Mouse (Mus musculus): ENCODE data around the gene Cnn2. TPM values are rescaled to one million over a fixed set of nuclear protein-coding genes. Genes with fewer than 3 reads are reported as not detected.

Gene Cnn2
- total RNA-seq, 2 experiments from 2014 or later = 19.2 to 24.8 TPM

DNA sequence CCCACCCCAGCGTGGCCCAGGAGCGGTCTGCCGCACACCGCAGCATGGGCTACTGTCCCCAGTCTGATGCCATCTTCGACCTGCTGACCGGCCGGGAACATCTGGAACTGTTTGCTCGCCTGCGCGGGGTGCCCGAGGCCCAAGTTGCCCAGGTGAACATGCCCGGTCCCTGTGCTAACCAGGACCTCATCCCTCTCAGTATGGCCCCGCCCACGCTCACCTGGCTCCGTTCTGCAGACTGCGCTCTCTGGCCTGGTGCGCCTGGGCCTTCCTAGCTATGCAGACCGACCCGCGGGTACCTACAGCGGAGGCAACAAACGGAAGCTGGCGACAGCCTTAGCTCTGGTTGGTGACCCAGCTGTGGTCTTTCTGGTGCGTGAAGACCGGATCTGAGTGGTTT, 25.2 kb downstream of the Cnn2 start:
- intact Hi-C loops (cut with DNase I; ENCODE audit: low total_unique reads) = no loop called here
- no peak for DNase-seq

DNA sequence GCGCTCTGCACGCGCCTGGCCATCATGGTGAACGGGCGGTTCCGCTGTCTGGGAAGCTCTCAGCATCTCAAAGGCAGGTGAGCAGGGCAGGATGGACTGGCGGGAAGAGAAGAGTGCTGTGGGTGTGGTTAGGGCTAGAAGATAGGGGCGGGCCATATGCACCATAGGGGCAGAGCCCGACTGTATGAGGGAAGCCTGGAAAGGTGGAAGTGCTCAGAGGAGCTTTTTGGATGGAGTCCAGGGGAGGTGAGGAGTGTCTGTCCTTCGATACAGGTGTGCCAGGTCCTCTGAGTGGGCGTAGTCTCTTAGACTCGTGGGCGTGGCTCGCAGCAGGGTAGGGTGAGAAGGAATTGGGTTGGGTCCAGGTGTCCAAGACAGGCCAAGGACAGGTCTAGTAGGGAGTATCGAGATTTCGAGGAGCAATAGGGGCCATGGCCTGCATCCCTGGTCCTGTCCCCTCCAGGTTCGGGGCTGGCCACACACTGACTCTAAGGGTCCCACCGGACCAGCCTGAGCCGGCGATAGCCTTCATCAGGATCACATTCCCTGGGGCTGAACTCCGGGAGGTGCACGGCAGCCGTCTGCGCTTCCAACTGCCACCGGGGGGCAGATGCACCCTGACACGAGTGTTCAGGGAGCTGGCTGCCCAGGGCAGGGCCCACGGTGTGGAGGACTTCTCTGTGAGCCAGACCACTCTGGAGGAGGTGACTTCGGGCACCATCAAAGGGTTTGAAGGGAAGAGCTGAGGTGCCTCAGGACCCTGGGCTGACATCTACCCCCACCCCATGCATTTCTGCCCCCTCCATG, 26.3 kb downstream of the Cnn2 start:
- intact Hi-C loops (cut with DNase I; ENCODE audit: low total_unique reads) = no loop called here
- no peak for DNase-seq

DNA sequence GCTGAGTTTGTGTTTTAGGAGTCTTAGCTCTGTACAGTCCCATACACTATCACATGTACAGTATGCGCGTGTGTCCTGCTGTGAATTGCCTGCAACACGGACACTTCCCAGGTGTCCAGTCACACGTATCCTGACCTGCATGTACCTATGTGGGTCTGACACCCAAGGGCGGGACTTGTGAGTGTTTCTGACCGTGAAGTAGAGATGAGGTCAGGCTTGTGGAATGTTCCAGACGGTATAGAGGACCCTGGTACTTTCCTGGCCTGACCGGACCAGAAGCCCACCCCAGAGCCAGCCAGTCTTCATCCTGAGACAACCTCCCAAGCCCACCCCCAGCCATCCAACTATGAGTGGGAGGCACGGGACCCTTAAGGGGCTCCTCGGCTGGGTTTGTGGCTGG, 27.2 kb downstream of the Cnn2 start:
- intact Hi-C loops (cut with DNase I; ENCODE audit: low total_unique reads) = no loop called here
- DNase-seq = no peak

- DNase-seq = no peak
- intact Hi-C loops (cut with DNase I; ENCODE audit: low total_unique reads) = no loop called here
These were observed 28.1 kb downstream of the Cnn2 start, which contains the start of gene Arhgap45 for GRCm38 (mm10) chr10:80016511-80016910. Arhgap45 (plus strand) TSS chr10:80016653.

GRCm38 (mm10) chr10:80016931-80017330, 28.5 kb downstream of the Cnn2 start:
- intact Hi-C loops (cut with DNase I; ENCODE audit: low total_unique reads) = no loop called here
- no peak for DNase-seq

DNA sequence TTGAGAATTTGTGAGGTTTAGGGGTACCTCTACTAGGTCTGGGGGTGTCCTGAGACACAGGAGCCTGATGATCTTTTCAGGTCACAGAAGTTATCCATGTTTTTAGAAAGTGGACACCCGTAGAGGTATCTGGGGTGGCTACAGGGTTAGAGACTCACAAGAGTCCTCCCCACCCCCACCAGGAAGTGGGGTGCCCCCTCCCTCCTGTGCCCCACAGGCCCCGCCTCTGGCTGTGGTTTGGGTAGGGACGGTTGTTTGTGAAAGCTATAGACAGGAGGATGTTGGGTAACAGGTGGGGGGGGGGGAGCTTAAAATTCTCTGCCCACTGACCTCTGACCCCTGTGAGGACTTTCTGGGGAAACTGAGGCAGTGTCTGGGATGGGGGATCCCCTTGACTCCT, 29.0 kb downstream of the Cnn2 start:
- no peak for DNase-seq
- intact Hi-C loops (cut with DNase I; ENCODE audit: low total_unique reads) = no loop called here

- intact Hi-C loops (cut with DNase I; ENCODE audit: low total_unique reads) = no loop called here
- DNase-seq = no peak
These were observed 29.4 kb downstream of the Cnn2 start for GRCm38 (mm10) chr10:80017771-80018170.

- intact Hi-C loops (cut with DNase I; ENCODE audit: low total_unique reads) = no loop called here
- no peak for DNase-seq
These were observed 30.4 kb downstream of the Cnn2 start for GRCm38 (mm10) chr10:80018739-80019297.

GRCm38 (mm10) chr10:80019471-80020131, 31.2 kb downstream of the Cnn2 start:
- intact Hi-C loops (cut with DNase I; ENCODE audit: low total_unique reads) = no loop called here
- no peak for DNase-seq

DNA sequence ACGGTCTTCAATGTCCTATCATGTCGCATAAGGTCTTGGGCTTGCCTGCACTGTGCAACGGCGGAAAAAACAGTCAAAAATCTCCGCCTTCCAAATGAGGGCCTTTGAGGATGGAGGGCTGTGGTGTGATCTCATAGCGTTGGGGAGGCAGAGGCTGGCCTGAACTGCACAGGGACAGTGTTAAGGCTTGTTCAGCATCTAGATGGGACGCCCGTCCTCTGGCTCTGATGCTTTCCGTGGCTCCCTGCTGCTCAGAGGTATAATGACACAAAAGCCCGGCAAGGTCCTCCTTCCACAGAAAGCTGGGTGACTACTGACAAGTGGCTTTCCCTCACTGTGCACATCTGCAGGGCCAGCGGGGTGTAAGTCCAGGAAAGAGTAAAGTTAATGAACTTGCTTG, 31.8 kb downstream of the Cnn2 start:
- no peak for DNase-seq
- intact Hi-C loops (cut with DNase I; ENCODE audit: low total_unique reads) = no loop called here

DNA sequence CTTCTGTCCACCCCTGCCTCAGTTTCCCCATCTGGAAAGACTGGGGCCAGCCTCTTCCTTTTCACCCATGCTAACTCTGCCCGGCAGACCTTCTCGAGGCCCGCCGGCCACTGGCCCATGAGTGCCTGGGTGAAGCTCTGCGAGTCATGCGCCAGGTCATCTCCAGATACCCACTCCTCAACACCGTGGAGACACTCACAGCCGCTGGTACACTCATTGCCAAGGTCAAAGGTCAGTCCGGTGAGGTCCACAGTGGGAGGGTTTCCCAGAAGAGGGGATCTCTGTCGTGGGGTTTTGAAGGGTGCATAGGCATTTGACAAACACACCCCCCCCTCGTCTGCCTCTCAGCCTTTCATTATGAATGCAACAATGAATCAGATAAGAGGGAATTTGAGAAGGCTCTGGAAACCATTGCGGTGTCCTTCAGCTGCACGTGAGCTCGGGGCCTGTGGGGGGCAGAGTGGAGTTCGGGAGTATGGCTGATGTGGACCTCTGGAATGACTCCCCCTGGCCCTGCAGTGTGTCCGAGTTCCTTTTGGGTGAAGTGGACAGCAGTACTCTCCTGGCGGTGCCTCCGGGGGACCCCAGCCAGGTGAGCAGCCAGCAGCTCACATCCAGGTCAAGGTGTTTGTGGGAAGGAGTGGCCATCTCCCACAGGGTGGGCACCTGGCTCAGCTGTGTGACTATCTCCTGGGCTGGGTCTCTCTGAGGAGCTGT, 32.4 kb downstream of the Cnn2 start:
- DNase-seq = no peak
- intact Hi-C loops (cut with DNase I; ENCODE audit: low total_unique reads) = no loop called here

GRCm38 (mm10) chr10:80021320-80021641, 32.9 kb downstream of the Cnn2 start:
- intact Hi-C loops (cut with DNase I; ENCODE audit: low total_unique reads) = no loop called here
- DNase-seq = no peak

GRCm38 (mm10) chr10:80022164-80022563, 33.8 kb downstream of the Cnn2 start:
- intact Hi-C loops (cut with DNase I; ENCODE audit: low total_unique reads) = no loop called here

GRCm38 (mm10) chr10:80022806-80023205, 34.4 kb downstream of the Cnn2 start:
- intact Hi-C loops (cut with DNase I; ENCODE audit: low total_unique reads) = no loop called here
- no peak for DNase-seq

More at GRCm38 (mm10) chr10:80022164-80022563, 33.8 kb downstream of the Cnn2 start:
- DNase-seq = no peak

GRCm38 (mm10) chr10:80023758-80024157, 35.4 kb downstream of the Cnn2 start:
- no peak for DNase-seq
- intact Hi-C loops (cut with DNase I; ENCODE audit: low total_unique reads) = no loop called here

GRCm38 (mm10) chr10:80024229-80025043, 36.1 kb downstream of the Cnn2 start:
- no peak for DNase-seq
- intact Hi-C loops (cut with DNase I; ENCODE audit: low total_unique reads) = no loop called here

DNA sequence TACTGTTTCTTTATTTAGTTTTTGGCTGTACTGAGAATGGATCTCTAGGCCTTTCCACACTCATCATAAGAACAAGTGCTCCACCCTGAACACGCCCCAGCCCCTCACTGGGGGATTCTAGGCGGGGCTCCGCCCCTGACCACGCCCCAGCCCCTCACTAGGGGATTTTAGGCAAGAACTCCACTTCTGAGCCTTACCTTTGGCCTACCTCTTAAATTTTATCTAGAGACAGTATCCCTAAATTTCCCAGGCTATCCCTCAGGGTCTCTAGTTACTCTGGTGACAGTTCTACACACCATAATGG, 36.6 kb downstream of the Cnn2 start:
- intact Hi-C loops (cut with DNase I; ENCODE audit: low total_unique reads) = no loop called here

GRCm38 (mm10) chr10:80025463-80025862, 37.1 kb downstream of the Cnn2 start:
- no peak for DNase-seq
- intact Hi-C loops (cut with DNase I; ENCODE audit: low total_unique reads) = no loop called here

More for the DNA sequence above, 36.6 kb downstream of the Cnn2 start:
- no peak for DNase-seq

- intact Hi-C loops (cut with DNase I; ENCODE audit: low total_unique reads) = no loop called here
- no peak for DNase-seq
These were observed 37.5 kb downstream of the Cnn2 start for GRCm38 (mm10) chr10:80025889-80026288.

Measured in gastrocnemius, postnatal 14 days (tissue).